Comparison of ENCODE assay signal across 8 mouse cellular contexts in genomic region chr12:110484824-110485584, GRCm38 (mm10). TPM values are rescaled to one million over a fixed set of nuclear protein-coding genes. Genes with fewer than 3 reads are reported as not detected.
DNase-seq lines count a peak whose midpoint lies in the region; ATAC-seq and TF ChIP-seq lines count a peak whose summit lies in the region.

No protein-coding gene starts in this region.

- H3K9ac ChIP-seq in intestine, embryonic 15.5 days, result peak overlapping the region; percentile 76
- peak overlapping the region; percentile 88 for H3K9ac ChIP-seq in midbrain, postnatal 0 days (replicated peaks; ENCODE audit: low read length, poor library complexity, severe bottlenecking)

- H3K4me3 ChIP-seq in intestine, embryonic 15.5 days (replicated peaks), result peak overlapping the region; percentile 66
- peak overlapping the region; percentile 63 for H3K4me3 ChIP-seq in midbrain, postnatal 0 days (ENCODE audit: low read depth, low read length)

- no peak for TF ChIP-seq CTCF in midbrain, postnatal 0 days (IDR thresholded peaks at IDR 0.05)

- peak; percentile 62 for ATAC-seq in intestine, embryonic 15.5 days
- peak; percentile 35; the same call in 1 of the 2 replicates for ATAC-seq in midbrain, postnatal 0 days (ENCODE audit: low FRiP score)

- H3K4me1 ChIP-seq in intestine, embryonic 15.5 days (replicated peaks), result peaks cover 40% of the 10 kb centered on the region
- peaks cover 18% of the 10 kb centered on the region for H3K4me1 ChIP-seq in midbrain, postnatal 0 days (ENCODE audit: insufficient read depth, low read length)

- no peaks in the 10 kb centered on the region for H3K36me3 ChIP-seq in intestine, embryonic 15.5 days
- H3K36me3 ChIP-seq in midbrain, postnatal 0 days (ENCODE audit: insufficient read depth, low read length), result no peaks in the 10 kb centered on the region

- H3K4me2 ChIP-seq in intestine, embryonic 15.5 days (replicated peaks), result peak overlapping the region; percentile 85
- peak overlapping the region; percentile 82 for H3K4me2 ChIP-seq in midbrain, postnatal 0 days (ENCODE audit: low read depth, low read length, poor library complexity, severe bottlenecking)

- DNase-seq in embryo, embryonic 11 days, result peak; percentile 36
- no peak for DNase-seq in embryo, embryonic 10.5 days (ENCODE audit: low spot score)
- DNase-seq in urinary bladder, adult 2 months (ENCODE audit: low spot score), result peak; percentile 37
- DNase-seq in urinary bladder, postnatal 14 days (ENCODE audit: low spot score), result no peak
- DNase-seq in midbrain, postnatal 0 days (ENCODE audit: low spot score), result no peak
- DNase-seq in cerebellum, postnatal 10 days, result no peak
- no peak for DNase-seq in spleen, postnatal 4 days (ENCODE audit: low spot score in 2 of 2)

- WGBS in intestine, embryonic 15.5 days, result 3% methylated on average over 17 of the region's 17 CpGs
- whole genome bisulfite sequencing in midbrain, postnatal 0 days, result 3% methylated on average over 17 of the region's 17 CpGs

- no peaks in the 10 kb centered on the region for H3K27me3 ChIP-seq in intestine, embryonic 15.5 days (replicated peaks)
- H3K27me3 ChIP-seq in midbrain, postnatal 0 days (ENCODE audit: insufficient read depth, low read length), result no peaks in the 10 kb centered on the region

- peak overlapping the region; percentile 99 for H3K27ac ChIP-seq in intestine, embryonic 15.5 days
- peak overlapping the region; percentile 99 for H3K27ac ChIP-seq in midbrain, postnatal 0 days (ENCODE audit: low read depth, low read length)

- no peaks in the 10 kb centered on the region for H3K9me3 ChIP-seq in intestine, embryonic 15.5 days
- no peaks in the 10 kb centered on the region for H3K9me3 ChIP-seq in midbrain, postnatal 0 days (ENCODE audit: low read length)

RNA-seq across cellular contexts. Expression of gene Ppp2r5c, which starts 38.1 kb away (rescaled TPM):
- 65.3 and 78.7 TPM in 2 replicates for polyA plus RNA-seq in urinary bladder, adult 2 months (2012; rRNA removed)
- 140 and 162 TPM in 2 replicates for polyA plus RNA-seq in intestine, embryonic 15.5 days (2015; fragmentation: Nextera tagmentation; extraction: Ambion mirVana)
- total RNA-seq in midbrain, postnatal 0 days (2014; rRNA removed), result 173 and 183 TPM in 2 replicates
- 176 and 178 TPM in 2 replicates for polyA plus RNA-seq in midbrain, postnatal 0 days (2015; fragmentation: Nextera tagmentation; extraction: Ambion mirVana)

Comparison
In these comparisons a context has a peak if more than half of its experiments do, and no peak if none do; other contexts are left out.
1. DNase-seq: peak in embryo, embryonic 11 days (single experiment) and urinary bladder, adult 2 months (single experiment); none in embryo, embryonic 10.5 days (single experiment), urinary bladder, postnatal 14 days (single experiment), midbrain, postnatal 0 days (single experiment), cerebellum, postnatal 10 days (0 of 2) and spleen, postnatal 4 days (0 of 2).